Comparison of ENCODE assay signal across 8 mouse cellular contexts in the genomic region with DNA sequence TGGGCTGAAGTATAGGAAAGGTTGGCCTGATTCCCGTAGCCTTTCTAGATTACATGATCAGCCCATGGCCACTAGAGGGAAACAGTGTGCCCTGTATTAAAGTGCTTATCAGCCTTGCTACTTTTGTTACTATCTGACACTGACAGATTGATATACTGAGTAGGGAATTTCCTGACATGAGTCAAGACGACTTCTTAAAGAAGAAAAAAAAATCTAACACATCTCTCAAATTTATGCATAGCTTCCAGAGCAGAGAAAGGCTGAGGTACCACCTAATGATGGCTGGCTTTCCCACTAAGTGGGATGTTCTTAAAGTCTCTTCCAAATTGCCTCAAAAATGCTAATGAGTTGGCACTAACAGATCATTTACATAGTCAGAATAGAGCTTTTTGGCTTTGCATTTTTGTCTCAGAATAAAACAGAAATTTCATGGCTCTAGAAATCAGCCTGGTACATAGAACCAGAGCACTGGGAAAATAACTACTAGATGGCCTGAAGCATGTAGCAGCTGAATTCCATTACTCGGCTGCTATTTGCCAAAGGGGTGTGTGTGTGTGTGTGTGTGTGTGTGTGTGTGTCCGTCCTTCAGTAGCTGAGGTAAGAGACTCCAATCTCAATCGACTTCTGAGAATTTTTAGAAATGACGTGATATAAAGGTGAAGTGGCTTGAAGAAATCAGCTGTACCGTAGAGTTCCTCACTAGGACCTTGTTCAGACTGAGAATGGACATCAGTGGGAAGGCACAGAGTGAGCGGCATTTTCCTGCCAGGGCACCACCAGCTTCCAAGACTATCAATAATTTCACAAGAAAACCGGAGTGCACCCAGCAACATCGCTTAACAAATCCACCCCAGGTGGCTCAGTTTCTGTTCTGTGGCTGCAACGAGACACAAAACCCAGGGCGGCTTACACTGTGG.
A peak's percentile ranks its signal among the peaks of the same experiment; 100 is the strongest.
DNase-seq lines count a peak whose midpoint lies in the region; ATAC-seq and TF ChIP-seq lines count a peak whose summit lies in the region.

No protein-coding gene starts in this region.

- peak; percentile 82 for TF ChIP-seq CTCF in heart, adult 2 months (IDR thresholded peaks at IDR 0.05)

- H3K9ac ChIP-seq in heart, adult 2 months (ENCODE audit: low read depth, low read length): no peak overlapping the region
- H3K9ac ChIP-seq in neural tube, embryonic 15.5 days (replicated peaks): no peak overlapping the region

- 73% methylated on average over 12 of the region's 12 CpGs for WGBS in heart, adult 2 months
- WGBS in neural tube, embryonic 15.5 days: 71% methylated on average over 12 of the region's 12 CpGs

- no peak for DNase-seq in heart, adult 2 months
- DNase-seq in heart, postnatal 25 days (ENCODE audit: low spot score): no peak
- peak; percentile 18 for DNase-seq in urinary bladder, postnatal 25 days (ENCODE audit: low spot score)
- no peak for DNase-seq in urinary bladder, postnatal 4 days (ENCODE audit: low spot score in 2 of 2)
- DNase-seq in embryo, embryonic 10.5 days (ENCODE audit: low spot score): peak; percentile 65
- DNase-seq in layer of hippocampus, adult 9-11 months: peak; percentile 46
- no peak for DNase-seq in spleen, postnatal 10 days (ENCODE audit: low spot score in 2 of 2)

- no peak overlapping the region for H3K4me3 ChIP-seq in heart, adult 2 months
- H3K4me3 ChIP-seq in neural tube, embryonic 15.5 days (replicated peaks): no peak overlapping the region

- H3K36me3 ChIP-seq in heart, adult 2 months (ENCODE audit: control insufficient read depth, insufficient read depth, low read length): no peaks in the 10 kb centered on the region
- H3K36me3 ChIP-seq in neural tube, embryonic 15.5 days: no peaks in the 10 kb centered on the region

- H3K27me3 ChIP-seq in heart, adult 2 months (ENCODE audit: control insufficient read depth, insufficient read depth, low read length): no peaks in the 10 kb centered on the region
- H3K27me3 ChIP-seq in neural tube, embryonic 15.5 days (replicated peaks): no peaks in the 10 kb centered on the region

- no peaks in the 10 kb centered on the region for H3K79me2 ChIP-seq in heart, adult 2 months (replicated peaks; ENCODE audit: control insufficient read depth, insufficient read depth, low read length)

- H3K27ac ChIP-seq in heart, adult 2 months: no peak overlapping the region
- H3K27ac ChIP-seq in neural tube, embryonic 15.5 days (replicated peaks): no peak overlapping the region

- H3K4me2 ChIP-seq in neural tube, embryonic 15.5 days: no peak overlapping the region

- intact Hi-C loops in heart, adult 2 months (cut with DNase I): loop anchor here (2.0 to 5.0 kb wide), 2 partner anchors 50 to 179 kb away; no protein-coding TSS in a partner anchor
- intact Hi-C loops in heart, postnatal 25 days (cut with DNase I): loop anchor here (2.0 to 5.0 kb wide), 2 partner anchors 50 to 179 kb away; no protein-coding TSS in a partner anchor

- H3K4me1 ChIP-seq in heart, adult 2 months (ENCODE audit: control insufficient read depth, insufficient read depth, low read length): no peaks in the 10 kb centered on the region
- H3K4me1 ChIP-seq in neural tube, embryonic 15.5 days: peaks cover 6% of the 10 kb centered on the region; the same call in 1 of the 2 replicates

- no peak for TF ChIP-seq EP300 in heart, adult 2 months (IDR thresholded peaks at IDR 0.05; ENCODE audit: insufficient read depth, low read depth, low read length)

- H3K9me3 ChIP-seq in neural tube, embryonic 15.5 days (replicated peaks): no peaks in the 10 kb centered on the region

- peak; percentile 21 for ATAC-seq in neural tube, embryonic 15.5 days (ENCODE audit: low FRiP score)

- TF ChIP-seq POLR2A in heart, adult 2 months (IDR thresholded peaks at IDR 0.05; ENCODE audit: insufficient read depth, low read depth, low read length): no peak

Comparison
In these comparisons a context has a peak if more than half of its experiments do, and no peak if none do; other contexts are left out.
1. DNase-seq: peak in urinary bladder, postnatal 25 days (single experiment), embryo, embryonic 10.5 days (single experiment) and layer of hippocampus, adult 9-11 months (single experiment); none in heart, adult 2 months (0 of 2), heart, postnatal 25 days (single experiment), urinary bladder, postnatal 4 days (0 of 2) and spleen, postnatal 10 days (0 of 2).